Mouse (Mus musculus) ovary, adult 18-20 months (tissue): Measurements from ENCODE around the gene Gm20388.

ENCODE experiments used
- DNase-seq: peaks from one replicate; pipeline ENCODE4 v3.0.0; 2022; ENCODE audit warnings: low spot score, mixed read lengths

Gene Gm20388

DNA sequence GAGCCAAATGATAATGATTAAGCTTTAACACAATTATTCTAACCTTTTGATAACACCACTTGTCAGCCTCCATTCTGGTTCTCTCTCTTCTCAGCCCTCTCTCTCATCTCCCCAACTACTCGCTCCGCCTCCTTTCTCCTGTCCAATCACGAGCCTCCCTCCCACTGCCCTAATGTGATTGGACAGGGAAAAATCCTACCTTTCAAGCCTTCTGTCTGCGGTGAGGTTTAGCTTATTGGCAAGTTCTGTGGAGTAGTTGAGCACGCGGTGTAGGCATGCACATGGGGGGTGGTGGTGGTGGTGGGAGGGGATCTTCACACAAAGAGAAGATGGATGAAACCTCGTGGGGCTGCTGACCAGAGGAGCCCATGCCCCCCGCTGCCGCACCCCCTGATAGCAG, 102.3 kb downstream of the Gm20388 start:
- DNase-seq = no peak

DNA sequence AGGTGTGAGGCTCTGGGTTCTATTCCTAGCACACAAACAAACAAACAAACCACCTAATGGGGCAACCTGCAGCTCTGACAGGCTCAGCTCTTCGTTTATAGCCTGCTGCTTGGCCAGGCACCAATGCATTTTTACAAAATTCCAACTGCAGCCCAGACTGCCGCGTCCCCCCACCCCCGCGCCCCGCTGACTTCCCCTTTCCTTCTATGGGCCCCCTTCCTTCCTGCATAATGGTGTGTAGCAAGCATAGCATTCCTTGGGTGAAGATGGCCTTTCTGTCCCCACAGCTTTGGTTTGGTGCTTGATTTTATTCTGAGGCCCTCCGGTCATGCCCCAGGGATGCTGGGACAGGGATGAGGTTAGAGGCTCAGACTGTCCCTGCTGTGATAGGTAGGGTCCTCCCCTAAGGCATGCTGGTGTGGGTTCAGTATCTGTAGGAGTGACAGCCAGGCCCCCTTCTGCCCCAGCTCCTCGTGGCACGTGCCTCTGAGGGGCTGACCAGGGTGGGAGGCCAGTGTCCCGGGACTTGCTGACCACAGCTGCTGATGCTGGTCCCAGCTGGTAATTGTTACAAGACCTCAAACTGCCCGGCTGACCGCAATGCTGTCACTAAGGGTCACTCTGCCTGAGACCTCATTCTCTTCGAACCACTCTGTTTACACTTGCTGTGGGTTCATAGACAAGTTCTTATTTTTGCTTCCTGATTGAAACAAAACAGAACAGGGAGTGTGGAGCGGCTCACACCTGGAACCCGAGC, 103.8 kb downstream of the Gm20388 start:
- no peak for DNase-seq

DNA sequence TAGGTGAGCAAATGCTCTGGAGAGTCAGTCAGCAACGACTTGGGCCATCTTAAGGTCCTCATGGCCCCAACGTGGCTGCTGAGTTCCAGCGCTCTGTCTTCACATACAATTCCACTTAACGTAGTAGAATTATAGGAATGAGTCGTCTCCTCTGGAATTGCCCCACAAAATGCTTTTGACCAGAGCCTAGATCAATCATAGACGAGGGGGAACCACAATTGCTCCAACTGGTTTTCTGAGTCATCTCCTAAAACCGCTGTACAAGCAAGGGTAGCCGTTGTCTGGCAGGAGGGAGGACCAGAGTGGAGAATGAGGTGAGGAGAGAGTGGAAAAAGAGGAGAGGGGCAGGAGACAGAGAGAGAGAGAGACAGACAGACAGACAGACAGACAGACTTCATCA, 105.3 kb downstream of the Gm20388 start:
- DNase-seq = no peak

DNA sequence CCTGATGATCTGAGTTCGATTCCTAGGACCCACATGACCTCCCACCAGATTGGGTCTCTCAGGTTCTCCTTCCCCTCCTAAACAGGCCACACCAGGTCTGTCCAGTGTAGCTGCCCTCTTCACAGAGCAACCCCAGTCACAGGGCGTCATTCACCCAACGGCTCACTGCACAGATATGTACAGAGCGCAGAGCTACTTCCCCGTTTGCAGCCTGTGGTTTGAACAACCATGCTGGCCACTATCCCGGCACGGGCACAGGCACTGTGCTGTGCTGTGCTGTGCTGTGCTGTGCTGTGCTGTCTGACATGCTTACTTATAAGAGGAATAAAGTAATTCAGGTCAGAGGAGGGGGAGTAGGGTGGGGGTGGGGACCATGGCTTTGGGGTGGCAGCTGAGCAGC, 105.8 kb downstream of the Gm20388 start:
- no peak for DNase-seq

DNA sequence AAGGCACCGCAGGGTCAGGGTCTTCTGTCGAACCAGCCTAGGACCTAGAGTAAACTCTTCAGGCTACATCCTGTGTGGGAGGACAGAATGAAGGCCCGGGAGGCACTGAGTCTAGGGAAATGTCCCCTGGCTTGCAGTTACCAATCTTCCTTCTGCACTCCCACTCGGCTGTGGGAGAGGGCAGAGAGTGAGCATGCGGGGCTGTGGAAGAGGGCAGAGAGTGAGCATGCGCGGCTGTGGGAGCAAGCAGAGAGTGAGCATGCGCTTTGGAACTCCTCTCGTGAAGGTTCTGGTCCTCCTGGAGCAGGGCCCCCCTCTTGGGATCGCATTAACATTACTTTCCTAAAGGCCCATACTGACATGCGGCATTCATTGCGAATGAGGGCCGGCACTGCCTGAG, 106.7 kb downstream of the Gm20388 start:
- DNase-seq = no peak

DNA sequence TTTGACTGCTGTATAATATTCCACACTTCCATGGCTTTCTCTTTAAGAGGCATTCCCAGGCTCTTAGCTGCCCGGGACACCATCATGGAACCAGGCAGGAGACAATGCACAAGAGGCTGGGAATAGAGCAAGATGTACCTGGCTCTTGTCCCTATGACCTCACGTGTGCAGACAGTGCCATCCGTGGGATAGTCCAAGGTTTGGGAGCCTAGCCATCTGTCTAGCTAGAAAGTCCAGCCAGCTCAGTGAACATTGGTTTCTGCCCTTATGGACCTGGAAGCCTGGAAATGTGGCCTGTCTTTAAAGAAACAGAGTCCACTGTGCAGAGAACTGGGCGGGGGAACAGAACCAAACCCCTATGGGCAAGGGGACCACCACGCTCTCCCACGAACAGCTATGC, 107.1 kb downstream of the Gm20388 start:
- DNase-seq = no peak

DNA sequence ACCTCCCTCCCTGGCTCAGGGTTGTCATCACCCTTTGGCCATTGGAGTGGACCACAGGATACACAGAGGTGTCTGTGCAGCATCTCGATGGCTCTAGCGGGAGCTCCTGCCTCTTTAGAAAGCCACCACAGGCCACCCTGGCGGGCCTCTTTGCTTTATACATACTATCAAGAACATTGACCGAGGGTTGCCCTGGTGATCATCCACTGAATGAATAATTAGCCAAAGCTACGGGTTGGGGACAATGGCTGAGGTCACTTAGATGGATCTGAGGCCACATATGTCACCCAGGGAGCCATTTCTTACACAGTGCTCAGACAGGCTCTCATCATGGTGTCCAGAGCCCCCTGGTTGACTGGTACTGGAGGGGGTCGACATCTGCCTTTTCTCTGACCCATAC, 107.7 kb downstream of the Gm20388 start:
- no peak for DNase-seq

DNA sequence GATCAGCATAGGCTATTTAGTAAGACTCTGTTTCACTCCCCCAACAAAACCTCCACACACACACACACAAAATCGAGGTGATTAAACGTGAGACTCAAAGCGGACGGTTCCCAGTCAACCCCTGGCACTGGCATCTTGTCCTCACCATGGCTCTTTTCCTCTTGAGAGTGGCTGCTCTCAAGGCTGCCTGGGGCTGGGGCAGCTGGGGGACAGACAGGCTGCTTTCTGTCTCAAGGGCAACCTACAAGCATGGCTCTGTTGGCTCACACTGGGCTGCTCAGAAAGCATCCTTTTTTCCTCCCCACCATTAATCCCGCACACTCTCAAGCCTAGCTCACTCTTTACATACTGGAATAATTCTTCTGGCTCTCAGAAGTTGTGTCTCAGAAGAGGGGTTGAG, 108.7 kb downstream of the Gm20388 start:
- DNase-seq = no peak

DNA sequence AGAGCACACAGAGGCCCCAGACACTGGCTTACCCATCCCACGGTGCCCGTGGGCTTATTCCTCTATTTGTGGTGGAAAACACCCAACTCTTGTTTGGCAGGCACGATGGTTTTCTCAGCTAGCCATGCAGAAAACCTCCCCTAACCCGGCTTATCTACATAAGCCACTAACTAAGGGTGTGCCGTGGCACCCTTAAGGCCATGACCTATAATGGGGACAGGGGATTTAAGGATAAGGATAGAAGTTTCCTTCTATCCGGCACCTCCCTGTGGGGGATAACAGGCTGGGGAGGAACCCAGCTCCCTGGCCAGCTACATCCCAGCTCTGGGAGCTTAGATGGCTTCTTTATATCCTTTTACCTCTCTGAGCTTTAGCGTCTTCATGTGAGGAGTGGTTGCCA, 109.7 kb downstream of the Gm20388 start:
- no peak for DNase-seq

DNA sequence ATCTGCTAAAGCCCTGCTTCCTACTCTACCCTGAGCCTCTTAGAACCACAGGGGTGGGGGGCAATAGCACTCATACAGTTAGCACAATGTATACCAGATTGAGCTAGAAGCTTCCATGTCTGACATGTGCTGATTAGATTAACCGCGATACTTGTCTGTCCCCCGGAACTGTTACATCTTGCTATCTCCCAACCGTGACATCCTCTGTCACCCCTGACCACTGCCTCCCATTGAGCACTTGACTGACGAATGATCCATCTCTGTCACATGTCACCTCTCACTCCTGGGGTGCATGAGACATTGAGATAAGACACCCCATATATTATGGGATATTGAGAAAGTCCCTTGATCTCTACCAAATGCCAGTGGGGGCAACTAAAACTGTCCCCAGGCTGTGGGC, 115.6 kb downstream of the Gm20388 start:
- no peak for DNase-seq

DNA sequence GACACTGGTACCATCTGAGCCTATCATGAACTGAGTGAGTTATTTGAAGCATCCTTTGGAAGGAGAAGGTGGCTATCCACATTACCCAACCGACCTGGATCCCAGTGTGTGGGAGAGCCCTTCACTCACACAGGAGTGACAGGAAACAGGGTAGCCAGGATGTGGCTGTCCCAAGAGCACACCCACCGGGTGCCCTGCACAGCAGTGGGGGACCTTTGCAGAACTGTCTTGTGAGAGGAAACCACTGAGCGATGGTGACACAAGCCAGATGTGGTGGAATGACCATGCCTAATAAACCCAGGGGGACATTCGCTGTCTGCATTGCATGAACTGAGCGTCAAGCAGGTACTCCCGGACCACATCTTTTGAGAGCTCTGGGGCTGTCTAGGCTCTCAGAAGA, 116.3 kb downstream of the Gm20388 start:
- no peak for DNase-seq

DNA sequence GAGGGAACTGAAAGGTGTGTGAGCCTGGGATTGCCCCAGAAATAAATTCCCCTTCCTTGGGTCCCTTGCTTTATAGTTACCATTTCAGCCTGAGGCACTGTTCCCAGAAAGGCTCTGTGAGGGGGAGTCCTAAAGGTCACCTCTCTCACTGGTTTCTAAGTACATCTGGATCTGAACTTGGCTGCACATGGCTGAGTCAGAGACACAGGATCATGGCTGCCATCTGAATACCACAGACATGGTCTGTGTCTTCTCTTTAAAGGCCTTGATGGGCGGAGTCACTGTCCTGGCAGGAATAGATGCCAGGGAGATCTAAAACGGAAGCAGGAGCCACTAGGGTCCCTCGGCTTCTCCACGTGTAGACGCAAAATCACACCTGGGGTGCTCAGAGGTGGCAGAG, 119.8 kb downstream of the Gm20388 start:
- no peak for DNase-seq

DNA sequence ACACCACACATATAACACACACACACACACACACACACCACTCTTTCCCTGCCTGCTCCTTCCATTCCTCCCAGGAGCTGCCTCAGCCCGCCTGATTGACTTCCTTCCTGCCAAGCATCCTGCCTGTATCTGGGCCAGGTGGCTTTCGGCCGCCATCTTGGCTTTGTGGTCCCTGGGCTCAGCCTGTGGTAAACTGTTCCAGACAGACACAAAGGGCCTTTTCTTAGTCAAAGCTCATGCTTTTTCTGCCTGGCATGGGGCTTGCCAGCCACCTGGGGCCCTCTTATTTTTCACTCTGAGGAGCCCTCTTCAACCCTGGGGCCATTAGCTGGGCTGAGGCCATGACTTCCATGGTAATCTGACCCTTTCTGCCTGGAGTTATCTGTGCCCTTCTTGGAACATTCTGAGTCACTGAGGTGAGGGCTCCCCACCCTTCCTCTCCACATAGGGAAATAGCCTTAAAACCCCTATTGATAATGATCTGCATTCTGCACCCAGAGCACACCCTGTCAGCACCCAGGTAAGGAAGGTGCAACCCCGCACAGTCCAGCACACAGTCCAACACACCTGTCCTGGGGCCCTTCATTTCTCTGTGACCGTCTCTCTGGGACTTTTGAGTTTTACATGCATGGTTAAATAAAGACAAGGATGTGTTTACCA, 122.0 kb downstream of the Gm20388 start:
- DNase-seq = no peak

DNA sequence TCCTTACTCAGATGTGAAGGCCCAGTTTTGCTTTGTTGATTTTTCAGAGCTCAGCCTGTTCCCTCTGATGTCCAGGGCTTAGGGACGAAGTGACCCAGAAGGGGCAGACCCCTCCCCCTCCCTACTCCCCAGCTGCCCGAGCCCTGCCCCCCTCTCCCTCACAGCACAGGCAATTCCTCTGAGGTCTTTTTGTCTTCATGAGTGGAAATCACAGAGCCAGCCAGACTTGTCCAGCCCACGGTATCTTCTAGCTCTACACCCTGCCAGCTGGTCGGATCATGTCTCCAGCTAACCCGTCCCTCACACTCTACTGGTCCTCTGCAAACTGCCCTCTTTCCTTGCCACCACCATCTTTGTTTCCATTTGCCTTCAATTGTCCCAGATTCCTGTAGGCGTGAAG, 123.8 kb downstream of the Gm20388 start:
- peak; percentile 49 for DNase-seq

DNA sequence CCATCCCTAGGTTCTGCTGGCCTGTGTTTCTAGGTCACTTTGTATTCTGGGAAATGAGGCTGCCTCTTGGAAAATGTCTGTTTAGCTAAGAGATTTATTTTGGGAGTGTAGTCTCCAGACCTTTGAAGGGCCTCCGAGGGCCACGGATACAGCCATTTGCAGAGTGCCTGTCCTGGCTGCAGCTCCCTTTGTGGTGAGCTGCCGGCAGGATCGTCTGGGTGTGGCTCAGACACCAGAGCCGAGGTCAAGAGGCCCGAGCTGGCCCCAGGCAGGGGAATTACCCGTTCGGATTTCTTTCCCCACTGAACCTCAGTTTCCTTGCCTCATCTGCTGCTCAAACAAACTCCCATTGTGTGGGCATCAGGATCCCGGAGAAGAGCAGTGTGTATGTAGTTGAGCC, 125.5 kb downstream of the Gm20388 start:
- DNase-seq = no peak

DNA sequence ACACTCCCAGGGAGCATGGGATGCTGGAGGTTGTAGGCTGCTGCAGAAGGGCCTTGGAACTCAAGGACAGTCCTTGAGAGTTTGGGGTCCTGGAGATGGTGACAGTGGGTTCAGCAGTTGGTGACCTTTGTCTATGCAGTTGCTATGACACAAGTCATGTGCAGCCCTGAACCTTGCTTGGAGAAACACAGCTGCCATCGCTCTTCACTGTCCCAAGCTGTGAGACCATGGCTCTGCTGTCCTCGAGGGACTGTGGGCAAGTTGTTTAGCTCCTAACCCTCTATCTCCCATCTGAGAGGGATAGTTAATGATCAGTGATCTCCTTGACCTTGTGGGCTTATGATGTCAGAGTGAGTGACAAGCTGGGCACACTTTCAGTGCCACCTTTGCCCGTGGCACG, 125.9 kb downstream of the Gm20388 start:
- no peak for DNase-seq

DNA sequence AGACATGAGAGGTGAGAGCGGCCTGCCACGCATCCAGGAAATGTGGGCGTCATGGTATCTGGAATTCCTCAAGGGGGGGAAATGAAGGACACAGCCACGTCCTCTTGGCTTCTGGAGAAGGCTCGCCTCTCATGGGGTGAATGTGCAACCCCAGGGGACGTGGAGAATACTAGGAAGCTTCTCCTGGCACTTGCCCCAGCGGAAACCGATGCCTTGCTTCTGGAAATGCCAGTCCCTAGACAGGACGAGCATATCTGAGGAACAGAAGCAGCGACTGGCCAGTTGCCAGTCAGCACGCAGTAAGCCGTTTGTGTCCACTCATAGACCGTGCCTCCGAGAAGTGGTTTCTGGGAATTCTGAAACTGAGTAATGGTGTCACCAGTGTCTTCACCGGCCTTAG, 126.6 kb downstream of the Gm20388 start:
- DNase-seq = no peak

DNA sequence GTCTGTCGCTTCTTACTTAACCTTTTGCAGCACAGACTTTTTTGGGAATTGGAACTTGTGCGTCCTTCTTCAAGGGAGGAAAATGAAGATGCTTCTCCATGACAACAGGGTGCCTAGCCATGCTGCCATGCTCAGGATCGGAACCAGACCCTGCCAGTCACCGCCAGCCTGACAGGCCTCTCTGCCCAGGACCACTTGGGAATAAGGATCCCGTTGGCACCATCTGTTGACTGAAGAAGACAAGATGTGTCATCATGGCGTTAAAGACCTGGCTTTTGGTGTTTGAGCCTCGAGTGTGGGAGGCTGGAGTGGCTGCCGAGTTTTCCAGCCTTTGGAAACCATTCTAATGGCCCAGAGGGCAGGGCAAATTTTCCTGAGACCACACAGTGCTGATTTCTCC, 127.0 kb downstream of the Gm20388 start:
- no peak for DNase-seq

DNA sequence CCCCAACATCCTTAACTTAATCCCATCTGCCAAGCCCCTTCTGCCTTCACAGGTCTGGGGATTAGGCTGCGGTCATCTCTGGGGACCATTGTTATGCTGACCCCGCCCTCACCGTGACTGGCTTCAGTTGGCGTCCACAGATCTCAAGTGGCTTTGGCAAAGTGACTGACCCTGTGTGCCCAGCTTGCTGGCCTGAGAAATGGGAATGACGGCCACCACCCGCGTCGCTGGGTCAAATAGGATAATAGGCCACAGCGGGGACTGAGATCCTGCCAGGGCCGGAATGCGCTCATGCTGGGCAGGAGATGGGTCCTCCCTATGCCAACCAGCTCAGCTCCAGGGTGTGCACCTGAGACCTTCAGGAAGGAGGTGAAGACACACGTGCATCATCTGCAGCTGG, 128.1 kb downstream of the Gm20388 start:
- no peak for DNase-seq

DNA sequence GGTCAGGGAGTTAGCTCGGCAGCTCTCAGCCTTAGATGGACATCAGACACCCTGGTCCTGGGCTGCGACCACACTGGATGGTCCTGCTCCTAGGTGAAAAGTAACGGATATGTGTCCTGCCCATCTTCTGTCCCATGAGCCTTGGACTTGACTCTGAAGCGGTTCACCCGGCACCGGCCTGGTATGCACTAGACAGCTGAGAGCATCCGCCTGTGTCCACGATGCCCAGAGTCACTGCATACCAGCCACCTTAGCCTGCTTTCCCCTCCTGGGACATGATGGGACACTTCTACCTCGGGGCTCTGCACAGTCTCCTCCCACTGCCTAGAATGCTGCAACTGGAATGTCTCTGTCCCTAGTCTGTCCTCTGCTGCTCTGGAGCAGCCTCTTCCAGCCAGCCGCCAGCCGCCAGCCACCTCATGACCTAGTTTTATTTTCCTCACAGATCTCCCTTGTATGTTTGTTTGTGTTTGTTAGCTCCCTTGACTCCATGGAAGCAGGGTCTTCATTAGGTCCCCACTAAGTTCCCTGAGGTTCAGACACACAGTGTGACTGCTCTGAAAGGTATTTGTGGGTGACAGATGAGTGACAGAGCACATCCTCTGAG, 128.8 kb downstream of the Gm20388 start:
- no peak for DNase-seq

DNA sequence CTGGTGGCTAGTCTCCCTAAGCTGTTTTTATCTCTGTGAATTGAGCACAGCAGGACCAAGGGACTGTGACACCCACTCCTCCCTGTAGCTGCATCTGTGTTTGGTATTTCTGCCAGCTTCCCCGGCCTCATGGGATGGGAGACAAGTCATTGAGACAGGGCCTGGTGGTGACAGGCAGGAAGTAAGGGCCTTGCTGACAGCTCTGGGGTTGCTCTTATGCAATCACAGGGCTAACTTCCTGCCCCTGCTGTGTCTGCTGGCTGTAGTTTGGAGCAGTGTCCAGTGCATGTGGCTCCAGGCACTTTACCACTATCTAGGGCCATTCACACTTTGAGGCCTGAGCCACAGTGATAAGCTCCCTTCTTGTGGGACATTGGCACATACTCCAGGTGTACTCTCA, 130.2 kb downstream of the Gm20388 start:
- DNase-seq = no peak

DNA sequence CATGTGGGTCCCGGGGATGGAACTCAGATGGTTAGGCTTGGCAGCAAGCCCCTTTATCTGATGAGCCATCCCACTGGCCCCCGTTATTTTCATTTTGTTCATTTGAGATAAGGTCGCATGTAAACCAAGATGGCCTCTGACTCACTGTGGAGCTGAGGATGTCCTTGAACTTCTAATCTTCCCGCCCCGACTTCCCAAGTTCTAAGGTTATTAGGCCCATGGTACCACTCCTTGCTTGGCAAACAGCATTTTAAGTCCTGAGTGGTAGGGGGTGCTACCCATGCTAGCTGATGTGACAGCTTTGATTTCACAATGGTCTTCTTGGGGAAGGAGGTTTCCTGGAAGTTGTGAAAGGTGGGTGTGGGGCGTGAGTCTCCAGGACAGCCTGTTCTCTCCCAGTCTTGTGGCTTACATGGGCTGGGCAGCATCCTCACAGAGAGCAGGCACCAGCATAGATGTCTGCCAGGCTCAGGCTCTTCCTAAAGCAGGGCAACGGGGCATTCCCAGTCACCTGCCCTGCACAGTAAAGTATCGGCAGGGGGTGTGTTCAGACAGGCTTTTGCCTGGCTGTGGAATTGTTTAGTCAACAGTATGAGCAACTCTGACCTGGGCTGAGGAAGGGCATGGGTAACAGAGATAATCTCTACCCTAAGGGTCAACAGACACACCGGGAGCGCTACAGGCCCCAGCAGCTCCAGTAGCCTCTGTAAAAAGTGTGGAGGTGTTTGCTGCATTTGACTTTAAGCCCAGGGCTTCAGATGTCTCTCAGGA, 132.1 kb downstream of the Gm20388 start:
- no peak for DNase-seq

DNA sequence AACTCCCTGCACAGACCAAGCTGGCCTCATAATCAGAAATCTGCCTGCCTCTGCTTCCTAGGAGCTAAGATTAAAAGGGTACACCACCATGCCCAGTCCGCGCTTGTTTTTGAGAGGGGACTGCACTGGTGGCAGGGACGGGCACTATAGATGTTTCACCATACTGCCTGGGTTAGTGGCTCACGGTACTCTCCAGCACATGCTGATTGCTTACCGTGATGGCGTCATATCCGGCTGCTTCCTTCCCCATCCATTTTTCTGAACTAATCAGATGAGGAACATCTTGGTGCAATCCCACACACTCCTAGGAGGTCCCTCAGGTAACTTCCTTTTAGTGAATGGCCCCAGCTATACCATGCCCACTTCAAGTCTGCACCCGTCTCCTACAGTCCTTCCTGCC, 134.3 kb downstream of the Gm20388 start:
- DNase-seq = no peak
